Mouse (Mus musculus) mouse trophoblast stem cell (cell line): ENCODE data around the gene Rp9.
"Not testable (repeated sequence)": the region's sequence is repeated elsewhere in the genome, so short reads cannot be mapped to it uniquely, and the experiment has no call there.

Experiments used
- in situ Hi-C, 2 experiments: fragments of 300-500 bp; cut with MseI, MboI; formaldehyde crosslinking; loops; 2 replicates in 1 of 2; 3 replicates in 1 of 2; pipeline ENCODE4 v1.15.1; 2025

Gene Rp9

DNA sequence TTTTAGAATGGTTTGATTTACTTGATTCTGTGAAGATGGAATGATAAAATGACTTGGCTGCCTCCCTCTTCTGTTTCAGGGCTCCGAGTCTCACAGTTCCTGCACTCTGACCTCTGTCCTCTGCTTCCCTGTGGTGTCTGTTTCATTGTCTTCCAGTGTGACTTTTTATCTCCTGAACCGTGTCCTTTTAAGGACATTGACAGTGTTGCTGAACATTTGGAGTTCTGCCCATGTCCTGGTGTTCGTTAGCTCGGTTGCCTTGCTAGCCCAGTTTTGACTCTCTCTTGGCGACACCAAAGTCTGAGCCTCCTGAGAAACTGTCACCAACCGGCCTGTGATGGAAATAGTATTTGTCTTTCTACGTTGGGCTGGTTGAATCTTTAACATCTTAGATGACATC, 49.1 kb downstream of the Rp9 start:
- in situ Hi-C loops: no loop called here

DNA sequence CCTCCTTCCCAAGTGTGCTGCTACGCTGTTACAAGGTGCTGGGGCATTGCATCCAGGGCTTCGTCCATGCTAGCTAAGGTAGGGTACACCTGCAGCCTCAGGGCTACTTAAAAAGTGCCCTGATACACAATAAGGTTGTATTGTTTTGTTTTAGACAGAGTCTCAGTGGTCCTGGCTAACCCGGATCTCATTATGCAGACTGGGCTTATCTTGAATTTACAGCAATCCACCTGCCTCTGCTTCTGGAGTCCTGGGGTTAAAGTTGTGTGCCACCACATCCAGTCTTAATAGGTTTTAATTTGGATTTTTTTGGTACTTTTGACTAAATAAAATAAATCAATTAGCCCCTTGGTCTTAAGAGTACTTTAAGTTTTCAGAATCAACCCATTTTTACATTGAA, 49.7 kb downstream of the Rp9 start:
- in situ Hi-C loops: no loop called here

DNA sequence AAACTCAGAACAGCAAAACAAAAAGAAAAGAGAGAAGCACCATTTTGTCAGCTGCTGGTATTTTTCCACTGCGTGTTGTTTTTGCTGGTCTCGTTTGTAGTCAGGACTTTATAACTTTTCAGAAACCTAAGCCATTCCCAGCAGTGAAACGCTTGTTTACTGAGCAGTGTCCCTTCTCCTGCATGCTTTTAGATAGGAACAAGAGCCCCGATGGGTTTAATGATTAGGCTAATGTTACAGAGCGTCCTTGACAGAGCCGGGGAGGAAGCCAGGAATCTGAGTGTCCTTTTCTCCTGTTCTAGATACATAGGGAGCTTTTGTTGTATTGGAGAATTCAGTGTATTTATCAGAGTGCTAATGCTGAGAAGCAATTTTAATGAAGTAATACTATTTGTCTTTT, 52.0 kb downstream of the Rp9 start:
- in situ Hi-C loops: no loop called here

DNA sequence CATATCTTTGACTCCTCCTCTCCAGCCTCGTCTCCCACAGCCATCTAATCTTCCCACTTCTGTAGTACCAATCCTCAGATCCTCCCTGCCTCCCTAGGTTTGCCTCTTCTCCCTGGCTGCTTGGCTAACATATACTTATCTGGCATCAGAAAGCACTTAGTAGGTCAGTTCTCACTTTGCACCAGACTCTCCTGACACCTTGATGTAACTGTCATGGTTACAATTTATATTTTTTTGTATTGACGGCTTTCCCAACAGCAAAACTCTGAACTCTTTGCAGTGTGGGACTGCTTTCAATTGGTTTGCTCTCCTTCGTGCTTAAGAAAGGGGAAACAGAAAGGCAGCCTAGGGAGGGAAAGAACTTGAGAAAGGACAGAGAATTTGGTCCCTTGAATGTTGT, 53.4 kb downstream of the Rp9 start:
- in situ Hi-C loops: no loop called here

DNA sequence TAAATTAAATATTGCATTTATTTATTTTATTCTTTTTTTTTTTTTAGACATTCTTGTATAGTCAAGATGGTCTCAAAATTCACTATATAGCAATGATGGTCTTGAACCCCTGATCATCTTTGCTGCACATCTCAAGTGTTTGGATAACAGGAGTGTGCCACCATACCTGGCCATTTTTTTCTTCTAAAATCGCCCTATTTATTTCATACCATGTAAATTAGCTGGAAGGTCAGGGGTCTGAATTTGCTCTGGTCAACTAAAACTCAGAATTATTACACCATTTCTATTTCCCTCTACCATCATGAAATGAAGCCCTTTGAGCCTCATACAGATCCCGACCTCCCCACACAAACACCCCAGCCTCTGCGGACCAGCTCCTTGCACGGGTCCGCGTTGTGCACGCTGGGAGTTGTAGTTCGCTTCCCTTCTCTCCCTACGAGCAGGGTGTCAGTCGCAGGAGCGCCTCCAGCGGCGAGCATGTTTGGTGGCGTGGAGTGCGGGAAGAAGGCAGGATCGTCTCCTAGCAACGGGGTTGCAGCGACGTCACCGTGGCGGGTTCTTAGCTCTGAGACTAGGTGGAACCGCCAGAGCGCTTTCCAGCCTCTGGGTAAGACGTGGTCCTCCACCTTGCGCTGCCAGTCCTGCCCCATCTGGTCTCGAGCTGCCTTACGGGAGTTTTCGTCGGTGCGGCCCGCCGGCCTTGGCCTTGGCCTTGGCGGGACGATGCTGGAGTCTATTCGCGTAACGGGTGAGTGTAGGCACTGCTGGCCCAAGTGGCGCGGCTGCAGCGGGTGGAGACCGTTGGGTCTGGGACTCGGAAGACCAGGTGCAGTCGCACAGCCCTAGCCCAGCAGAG, 58.3 kb downstream of the Rp9 start, which contains the start of gene 9530077C05Rik:
9530077C05Rik (plus strand) TSS at position 512 of the 856 bp plus-strand sequence.
- in situ Hi-C loops: no loop called here

DNA sequence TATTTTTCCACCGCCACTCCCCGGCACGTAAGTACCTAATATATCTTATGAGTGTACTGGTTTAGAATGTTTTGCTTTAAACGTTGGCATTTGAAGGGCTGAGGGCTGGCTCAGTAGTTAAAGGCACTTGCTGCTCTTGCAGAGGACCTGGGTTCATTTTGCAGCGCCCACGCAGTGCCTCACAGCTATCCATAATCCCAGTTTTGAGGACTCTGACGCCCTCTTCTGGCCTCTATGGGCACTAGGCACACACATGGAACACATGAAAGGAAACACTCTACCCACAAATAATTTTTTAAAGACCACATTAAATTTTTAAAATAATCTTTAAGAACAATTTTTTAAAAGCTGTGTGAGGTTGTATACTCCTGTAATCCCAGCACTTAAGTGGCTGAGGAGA, 60.0 kb downstream of the Rp9 start:
- in situ Hi-C loops: no loop called here

DNA sequence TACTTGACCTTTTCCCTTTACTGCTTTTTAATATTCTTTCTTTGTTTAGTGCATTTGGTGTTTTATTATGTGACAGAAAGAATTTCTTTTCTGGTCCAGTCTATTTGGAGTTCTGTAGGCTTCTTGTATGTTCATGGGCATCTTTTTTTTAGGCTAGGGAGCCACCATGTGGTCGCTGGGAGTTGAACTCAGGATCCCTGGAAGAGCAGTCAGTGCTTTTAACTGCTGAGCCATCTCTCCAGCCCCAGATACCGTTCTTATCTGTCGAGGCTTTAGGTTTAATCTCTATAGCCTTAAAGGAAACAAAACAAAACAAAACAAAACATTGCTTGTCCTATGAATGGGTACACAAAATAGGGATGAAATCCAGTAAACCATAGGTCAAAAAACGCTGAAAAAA, 61.2 kb downstream of the Rp9 start:
- in situ Hi-C loops: not testable (repeated sequence)

DNA sequence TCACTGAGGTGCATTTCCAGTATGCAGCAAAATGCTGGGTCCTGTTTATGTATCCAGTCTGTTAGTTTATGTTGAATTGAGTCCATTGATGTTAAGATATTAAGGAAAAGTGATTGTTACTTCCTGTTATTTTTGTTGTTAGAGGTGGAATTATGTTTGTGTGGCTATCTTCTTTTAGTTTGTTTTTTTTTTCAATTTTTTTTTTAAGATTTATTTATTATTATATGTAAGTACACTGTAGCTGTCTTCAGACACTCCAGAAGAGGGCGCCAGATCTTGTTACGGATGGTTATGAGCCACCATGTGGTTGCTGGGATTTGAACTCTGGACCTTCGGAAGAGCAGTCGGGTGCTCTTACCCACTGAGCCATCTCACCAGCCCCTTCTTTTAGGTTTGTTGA, 61.9 kb downstream of the Rp9 start:
- in situ Hi-C loops: not testable (repeated sequence)

DNA sequence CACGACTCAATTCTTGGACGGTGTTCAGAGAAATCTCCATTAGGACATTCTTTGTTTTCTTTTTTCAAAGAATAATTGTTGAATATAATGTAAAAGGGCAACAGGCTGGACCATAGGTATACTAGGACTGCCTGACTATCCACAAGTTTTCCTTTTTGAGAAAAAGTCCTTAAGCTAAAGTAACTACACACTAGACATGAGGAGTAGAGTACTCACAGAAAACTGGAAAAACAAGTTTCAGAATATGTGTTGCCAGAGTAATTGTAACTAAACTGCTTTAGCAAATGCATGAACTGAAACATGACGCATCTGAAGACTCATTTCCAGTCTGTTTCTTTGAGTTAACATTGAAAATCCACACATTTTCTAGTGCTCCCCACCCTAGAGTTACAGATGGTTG, 64.1 kb downstream of the Rp9 start:
- in situ Hi-C loops: no loop called here

DNA sequence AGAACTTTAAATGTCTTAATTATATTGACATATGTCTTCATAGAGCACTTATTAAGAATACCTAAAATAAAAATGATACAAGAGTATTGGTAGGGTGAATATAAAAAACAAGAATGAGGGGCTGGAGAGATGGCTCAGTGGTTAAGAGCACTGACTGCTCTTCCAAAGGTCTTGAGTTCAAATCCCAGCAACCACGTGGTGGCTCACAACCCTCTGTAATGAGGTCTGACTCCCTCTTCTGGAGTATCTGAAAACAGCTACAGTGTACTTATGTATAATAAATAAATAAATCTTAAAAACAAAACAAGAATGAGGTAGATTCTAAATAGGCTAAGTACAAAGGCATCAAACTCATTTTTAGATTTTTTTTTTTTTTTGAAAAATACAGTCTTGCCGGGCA, 66.0 kb downstream of the Rp9 start:
- in situ Hi-C loops: not testable (repeated sequence)

DNA sequence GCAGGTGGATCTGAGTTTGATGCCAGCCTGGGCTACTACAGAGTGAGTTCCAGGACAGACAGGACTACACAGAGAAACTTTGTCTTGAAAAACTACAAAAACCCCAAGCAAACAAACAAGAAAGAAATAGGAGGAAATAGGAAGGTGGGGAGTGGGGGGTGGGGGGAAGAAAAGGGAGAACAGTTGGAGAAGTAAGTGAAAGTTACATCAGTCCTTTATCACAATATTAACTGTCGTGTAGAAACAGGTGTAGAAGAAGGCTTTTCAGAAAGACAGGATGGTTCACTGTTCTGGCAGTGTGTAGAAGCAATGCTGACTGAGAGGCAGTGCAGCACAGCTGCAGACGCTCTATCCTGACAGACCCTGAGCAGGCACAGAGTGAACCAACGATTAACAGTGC, 66.6 kb downstream of the Rp9 start:
- in situ Hi-C loops: no loop called here

DNA sequence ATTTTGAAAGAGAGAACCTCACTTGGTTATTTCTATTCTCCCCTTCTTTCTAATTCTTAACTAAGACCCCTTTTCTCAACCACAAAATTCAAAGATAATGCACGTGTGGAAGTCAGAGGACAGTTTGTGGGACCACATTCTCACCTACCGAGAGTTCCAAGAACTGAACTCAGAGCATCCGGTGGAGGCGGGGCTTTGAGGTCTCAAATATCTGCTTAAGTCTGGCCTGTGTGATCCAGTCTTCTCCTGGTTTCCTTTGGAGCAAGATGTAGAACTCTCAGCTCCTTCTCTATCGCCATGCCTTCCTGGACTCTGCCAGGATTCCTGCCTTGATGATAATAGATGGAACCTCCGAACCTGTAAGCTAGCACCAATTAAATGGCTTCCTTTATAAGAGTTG, 67.5 kb downstream of the Rp9 start:
- in situ Hi-C loops: no loop called here

DNA sequence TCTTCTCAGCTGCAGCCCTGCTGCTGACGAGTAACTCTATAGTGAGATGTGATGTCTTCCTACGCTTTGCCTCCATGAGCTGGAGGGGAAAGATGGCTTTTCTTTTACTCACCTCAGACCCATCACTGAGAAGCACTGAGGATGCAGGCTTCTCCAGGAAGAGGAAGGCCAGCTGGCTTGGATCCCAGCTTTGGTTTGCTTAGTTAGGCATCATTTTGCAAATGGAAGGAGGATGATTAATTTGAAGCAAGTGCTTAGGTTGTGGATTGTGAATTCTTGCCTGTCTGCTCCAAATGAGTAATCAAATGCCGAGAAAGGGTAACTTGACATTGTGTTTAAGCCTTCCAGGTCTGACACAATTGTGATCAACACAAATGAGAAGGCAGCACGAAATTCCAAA, 70.5 kb downstream of the Rp9 start:
- in situ Hi-C loops: no loop called here

DNA sequence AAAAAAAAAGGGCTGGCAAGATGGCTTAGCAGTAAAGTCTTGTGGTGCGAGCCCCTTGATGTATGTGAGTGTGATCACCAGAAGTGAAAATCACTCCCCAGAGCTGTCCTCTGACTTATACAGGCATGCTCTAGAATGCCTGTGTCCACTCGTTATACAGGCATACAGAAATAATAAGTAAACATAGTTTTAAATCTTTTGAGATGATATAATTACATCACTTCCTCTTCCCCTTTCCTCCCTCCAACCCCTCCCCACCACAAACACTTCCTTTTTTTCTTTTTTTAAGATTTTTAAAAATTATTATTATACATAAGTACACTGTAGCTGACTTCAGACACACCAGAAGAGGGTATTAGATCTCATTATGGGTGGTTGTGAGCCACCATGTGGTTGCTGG, 74.8 kb downstream of the Rp9 start:
- in situ Hi-C loops: no loop called here

DNA sequence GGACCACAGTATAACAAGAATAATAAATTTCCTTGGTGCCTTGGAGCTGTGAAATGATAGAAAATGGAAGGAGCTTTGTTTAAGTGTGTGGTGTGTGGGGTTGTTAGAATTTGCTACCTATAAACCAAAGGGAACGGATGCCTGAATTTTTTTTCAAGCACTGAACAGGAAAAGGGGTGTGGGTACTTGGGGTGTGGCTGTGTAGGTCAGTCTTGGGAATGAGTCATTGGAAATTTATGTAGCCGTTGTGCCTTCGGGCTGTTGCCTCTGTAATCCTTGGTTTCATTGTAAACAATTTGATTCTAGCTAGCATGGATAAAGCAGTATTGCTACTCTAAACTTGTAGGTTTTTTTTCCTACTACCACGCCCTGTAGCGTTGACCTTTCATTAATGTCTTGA, 79.2 kb downstream of the Rp9 start:
- in situ Hi-C loops: no loop called here

DNA sequence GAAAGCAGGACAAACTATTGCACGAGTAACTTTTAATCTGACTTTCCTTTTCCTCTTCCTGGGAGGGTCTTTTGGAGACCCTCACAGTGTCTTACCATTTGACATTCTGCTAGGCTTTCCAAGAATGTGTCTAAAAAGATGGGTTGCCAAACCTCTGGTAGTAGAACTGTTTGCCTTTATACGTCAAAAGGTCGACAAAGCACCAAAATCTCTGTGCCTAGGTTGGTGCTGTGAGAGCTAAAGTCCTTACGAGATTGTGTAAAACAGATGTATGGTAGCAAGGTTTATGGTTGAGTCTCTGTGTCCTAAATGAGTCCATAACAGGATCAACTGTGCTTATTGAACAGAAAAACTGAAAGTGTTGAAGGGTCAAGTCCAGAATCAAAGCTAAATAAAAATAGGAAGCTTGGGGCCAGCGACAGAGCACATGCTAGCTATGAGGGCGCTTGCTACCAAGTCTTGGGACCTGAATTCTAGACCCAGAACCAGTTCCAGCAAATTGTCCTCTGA, 79.8 kb downstream of the Rp9 start:
- in situ Hi-C loops: no loop called here

DNA sequence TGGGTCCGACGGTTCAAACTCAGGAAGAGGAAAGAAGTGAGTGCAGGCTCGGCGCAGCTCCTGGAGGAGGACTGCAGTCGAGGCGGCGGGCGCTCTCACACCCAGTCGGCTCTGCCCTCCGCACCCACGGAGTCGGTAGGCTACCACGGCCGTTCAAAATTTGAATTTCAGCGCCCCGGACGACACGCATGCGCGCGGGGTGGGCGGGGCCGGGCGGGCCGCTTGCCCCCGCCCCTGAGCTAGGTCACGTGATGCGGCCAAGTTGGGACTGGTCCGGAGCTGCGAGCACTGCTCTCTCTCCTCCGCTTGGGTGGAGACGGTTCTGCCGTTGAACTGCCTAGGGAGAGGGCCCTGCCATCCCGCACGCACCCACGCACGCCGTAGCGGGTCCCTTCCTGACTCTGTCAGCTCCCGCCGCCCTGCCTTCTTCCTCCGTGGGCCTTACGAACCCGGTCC, 80.5 kb downstream of the Rp9 start, which contains the start of gene Anln:
Anln (minus strand) TSS at position 168 of the 456 bp plus-strand sequence.
- in situ Hi-C loops: no loop called here

DNA sequence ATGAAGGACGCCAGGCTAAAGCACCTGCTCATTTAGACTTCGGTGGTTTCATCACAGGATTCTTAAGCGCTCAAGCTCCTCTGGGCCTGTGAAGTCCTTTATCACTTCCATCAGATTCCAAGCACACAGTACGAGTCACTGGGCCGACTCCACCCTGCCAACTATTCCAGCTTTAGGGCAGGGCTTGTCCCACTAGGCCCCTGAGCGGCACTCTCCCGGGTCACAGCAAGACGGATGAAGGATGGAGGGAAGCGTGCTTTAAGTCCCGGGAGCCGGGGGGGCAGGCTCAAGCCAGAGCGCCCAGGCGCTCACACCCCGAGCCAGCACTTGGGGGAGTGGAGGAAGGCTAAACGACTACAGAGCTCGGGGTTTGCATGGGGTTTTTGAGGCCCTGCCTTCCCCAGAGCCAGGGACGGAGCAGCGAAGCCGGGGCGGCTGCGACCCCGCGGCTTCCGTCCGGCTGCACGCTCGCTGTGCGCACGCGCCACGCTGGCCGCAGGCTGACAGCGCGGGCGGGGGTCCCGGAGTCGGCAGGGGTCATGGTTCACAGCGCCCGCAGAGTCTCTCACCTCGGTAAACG, 81.1 kb downstream of the Rp9 start:
- in situ Hi-C loops: no loop called here

DNA sequence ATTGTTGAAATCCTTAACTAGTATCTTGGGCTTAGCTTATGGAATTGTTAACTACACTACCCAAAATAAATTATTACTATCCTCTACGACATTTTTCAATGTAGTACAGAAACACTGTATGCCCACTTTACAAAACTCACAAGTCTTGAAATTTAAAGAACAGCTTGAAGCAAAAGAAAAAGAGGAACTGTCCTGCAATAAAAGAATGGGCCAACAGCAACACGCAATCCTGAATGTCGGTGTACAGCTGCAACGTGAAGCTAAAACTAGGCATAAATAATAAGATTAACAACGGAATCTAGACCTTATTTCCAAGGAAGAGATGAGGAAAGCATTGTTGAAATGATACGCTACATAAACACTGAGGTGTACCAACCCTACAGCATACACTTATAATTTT, 81.6 kb downstream of the Rp9 start:
- in situ Hi-C loops: no loop called here

DNA sequence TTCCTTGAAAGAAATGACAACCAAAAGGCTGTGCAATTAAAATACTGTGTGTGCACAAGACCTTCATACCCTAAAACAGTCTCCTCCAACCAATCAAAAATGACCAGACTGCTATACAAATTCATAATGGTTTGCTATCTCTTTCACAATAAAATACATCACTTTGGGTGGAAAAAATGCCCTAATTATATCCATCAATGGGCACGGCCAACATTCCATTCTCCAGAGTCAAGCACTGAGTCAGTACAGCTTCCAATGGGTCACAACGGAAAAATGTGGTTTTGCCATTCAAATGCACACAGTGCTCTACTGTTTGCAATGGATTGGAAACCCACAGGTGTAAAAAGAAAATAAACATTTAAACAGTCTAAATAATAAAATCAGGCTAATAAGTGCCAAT, 83.7 kb downstream of the Rp9 start:
- in situ Hi-C loops: no loop called here

DNA sequence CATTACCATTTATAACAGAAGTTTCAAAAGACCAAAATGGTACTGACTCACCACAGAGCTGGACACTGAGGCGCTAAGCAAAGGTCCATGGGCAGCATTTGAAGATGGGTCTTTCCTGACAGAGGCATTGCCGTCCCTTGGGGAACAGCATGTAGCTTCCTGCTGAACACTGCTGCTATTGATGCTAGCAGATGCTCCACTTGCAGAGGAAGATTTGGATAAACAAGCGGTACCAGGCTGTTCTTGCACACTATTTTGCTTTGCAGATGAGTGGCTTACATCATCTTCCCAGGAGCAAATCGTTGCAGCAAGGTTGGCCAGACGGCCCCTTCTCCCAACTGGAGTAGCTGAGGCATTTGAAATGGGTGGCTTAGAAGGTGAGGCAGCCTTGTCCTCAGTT, 93.5 kb downstream of the Rp9 start:
- in situ Hi-C loops: no loop called here

DNA sequence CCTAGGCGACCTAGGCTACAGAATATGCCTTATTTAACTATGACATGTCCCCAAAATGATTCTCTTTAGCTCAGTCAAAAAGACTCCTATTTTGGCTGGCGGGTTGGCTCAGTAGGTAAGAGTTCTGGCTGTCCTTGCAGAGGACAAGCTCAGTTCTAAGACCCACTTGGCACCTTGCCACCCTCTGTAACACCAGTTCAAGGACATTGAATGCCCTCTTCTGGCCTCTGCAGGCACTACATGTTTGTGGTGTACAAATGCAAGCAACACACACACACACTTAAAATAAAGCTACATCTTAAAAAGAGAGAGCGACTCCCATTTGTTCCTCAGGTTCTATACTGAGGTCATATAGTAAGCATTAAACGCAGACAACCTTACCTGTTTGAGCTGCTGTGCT, 96.8 kb downstream of the Rp9 start:
- in situ Hi-C loops: no loop called here

DNA sequence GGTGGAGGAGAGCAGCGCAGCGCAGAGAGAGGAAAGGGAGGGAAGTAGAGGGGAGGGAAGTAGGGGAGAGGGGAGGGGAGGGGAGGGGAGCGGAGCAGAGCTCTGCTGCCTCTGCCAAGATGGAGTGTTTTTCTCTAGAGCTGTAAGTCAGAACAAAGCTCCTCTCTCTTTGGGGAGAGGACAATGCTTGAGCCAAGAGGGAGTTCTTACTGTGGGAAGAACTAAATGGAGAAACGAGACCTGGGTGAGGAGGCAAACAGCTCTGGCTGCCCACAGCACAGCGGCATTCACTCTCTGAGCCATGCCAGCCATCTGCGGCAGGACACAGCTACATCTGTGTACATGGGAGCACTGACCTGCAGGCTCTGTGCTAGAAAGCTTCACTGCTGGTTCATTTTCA, 101.5 kb downstream of the Rp9 start:
- in situ Hi-C loops: no loop called here
